Mouse (Mus musculus): ENCODE data around the gene Slc9a2.

Gene Slc9a2

GRCm38 (mm10) chr1:40789666-40790233 lies 109.4 kb downstream of the Slc9a2 start:
- no peak for DNase-seq

- peak; percentile 58 for DNase-seq
Observed at GRCm38 (mm10) chr1:40790324-40791141, 110.2 kb downstream of the Slc9a2 start, which contains the start of gene Mfsd9. TSS of gene Mfsd9 (minus strand) at chr1:40790687.

- no peak for DNase-seq
Observed at GRCm38 (mm10) chr1:40795508-40795907, 115.1 kb downstream of the Slc9a2 start.

- peak; percentile 7 for DNase-seq
Observed at GRCm38 (mm10) chr1:40797348-40797747, 117.0 kb downstream of the Slc9a2 start.

GRCm38 (mm10) chr1:40799121-40799520 lies 118.7 kb downstream of the Slc9a2 start:
- DNase-seq, result no peak

- DNase-seq, result no peak
Observed at GRCm38 (mm10) chr1:40800908-40801307, 120.5 kb downstream of the Slc9a2 start.

GRCm38 (mm10) chr1:40802759-40803158 lies 122.4 kb downstream of the Slc9a2 start:
- DNase-seq, result peak; percentile 11

GRCm38 (mm10) chr1:40804118-40804517 lies 123.7 kb downstream of the Slc9a2 start:
- no peak for DNase-seq

GRCm38 (mm10) chr1:40805351-40805750 lies 125.0 kb downstream of the Slc9a2 start, which contains the start of gene Tmem182:
TSS of gene Tmem182 (plus strand) at chr1:40805601.
- no peak for DNase-seq

GRCm38 (mm10) chr1:40805891-40806290 lies 125.5 kb downstream of the Slc9a2 start:
- no peak for DNase-seq

- no peak for DNase-seq
Observed at GRCm38 (mm10) chr1:40808643-40809042, 128.3 kb downstream of the Slc9a2 start.

GRCm38 (mm10) chr1:40815071-40815845 lies 134.9 kb downstream of the Slc9a2 start:
- DNase-seq, result no peak
